Mouse (Mus musculus) stomach, postnatal 0 days (tissue): Measurements from ENCODE around the gene Prkg2.

ENCODE experiments used
- CTCF ChIP-seq: IDR thresholded peaks from 2 replicates; pipeline ENCODE4 v1.5.1; 2016; ENCODE audit warnings: antibody characterized with exemption, low read depth, mild to moderate bottlenecking, moderate library complexity
- EP300 ChIP-seq: optimal IDR thresholded peaks from 2 replicates; pipeline ENCODE3; 2016; ENCODE audit warnings: antibody characterized with exemption

GRCm38 (mm10) chr5:98985077-98985476 is 52.1 kb downstream of the Prkg2 start:
- TF ChIP-seq CTCF (no peak), EP300 (no peak)
